Mouse (Mus musculus) heart, postnatal 0 days (tissue): ENCODE measurements around the gene Myo1g. TPM values are rescaled to one million over a fixed set of nuclear protein-coding genes. Genes with fewer than 3 reads are reported as not detected.
"Not testable (repeated sequence)": the region's sequence is repeated elsewhere in the genome, so short reads cannot be mapped to it uniquely, and the experiment has no call there.

Experiments
- ATAC-seq: fragments of 200-750 bp; cut with Nextera tagmentation; 2 replicates; pipeline ENCODE4 v1.8.0; 2017; ENCODE audit warnings: low read depth, moderate number of reproducible peaks, moderate library complexity; ENCODE audit not compliant: insufficient read depth
- DNase-seq: peaks from one replicate; pipeline ENCODE4 v3.0.0-alpha.2; 2016; ENCODE audit warnings: low spot score
- H3K27ac ChIP-seq: fragments of 300-500 bp; sonication (generic); 2 replicates; pipeline ENCODE4 v1.5.1; 2014; ENCODE audit warnings: low read depth, mild to moderate bottlenecking
- H3K27me3 ChIP-seq: fragments of 300-500 bp; sonication (generic); 2 replicates; pipeline ENCODE4 v1.6.1; 2014; ENCODE audit warnings: low read length, mixed read lengths; ENCODE audit not compliant: control insufficient read depth, insufficient read depth
- H3K36me3 ChIP-seq: fragments of 300-500 bp; sonication (generic); replicated peaks from 2 replicates; pipeline ENCODE4 v1.6.1; 2014; ENCODE audit warnings: low read length, mixed read lengths; ENCODE audit not compliant: control insufficient read depth, insufficient read depth
- H3K4me1 ChIP-seq: fragments of 300-500 bp; sonication (generic); 2 replicates; pipeline ENCODE4 v1.6.1; 2014; ENCODE audit warnings: antibody characterized with exemption; ENCODE audit not compliant: control insufficient read depth, insufficient read depth
- H3K4me2 ChIP-seq: fragments of 300-500 bp; sonication (generic); 2 replicates; pipeline ENCODE4 v1.6.1; 2014; ENCODE audit warnings: low read depth, mild to moderate bottlenecking, low read length, moderate library complexity
- H3K4me3 ChIP-seq: fragments of 300-500 bp; sonication (generic); 2 replicates; pipeline ENCODE4 v1.5.1; 2014; ENCODE audit warnings: low read depth, low read length
- H3K9ac ChIP-seq: fragments of 300-500 bp; sonication (generic); replicated peaks from 2 replicates; pipeline ENCODE4 v1.6.1; 2014; ENCODE audit warnings: low read depth, low read length, mixed read lengths
- H3K9me3 ChIP-seq: fragments of 300-500 bp; sonication (generic); replicated peaks from 2 replicates; pipeline ENCODE4 v1.6.1; 2016; ENCODE audit warnings: low read length; ENCODE audit not compliant: control insufficient read depth
- CTCF ChIP-seq: IDR thresholded peaks from 2 replicates; pipeline ENCODE4 v1.5.1; 2016; ENCODE audit warnings: antibody characterized with exemption, control low read depth, low read depth
- EP300 ChIP-seq: IDR thresholded peaks from 2 replicates; pipeline ENCODE4 v1.6.1; 2016; ENCODE audit warnings: antibody characterized with exemption, low read depth
- WGBS: fragments of 180-500 bp; shearing (Covaris S2); extraction: QIAGEN DNeasy Blood & Tissue Kit; methylation state at CpG from one replicate; pipeline ENCODE4 v1.1.7; 2014; 5-methylcytosine and 5-hydroxymethylcytosine counted together
- polyA plus RNA-seq: library from polyadenylated mRNA; unstranded; fragments of >200 nt; fragmentation: Nextera tagmentation; extraction: Ambion mirVana; gene quantifications from 2 replicates; pipeline ENCODE4 v1.2.1, GENCODE M21; 2015
- total RNA-seq: library from RNA; depleted of rRNA; stranded (reverse); fragments of >200 nt; gene quantifications from 2 replicates; pipeline ENCODE4 v1.2.3, GENCODE M21; 2014; ENCODE audit warnings: low replicate concordance

The Myo1g gene
- total and polyA plus RNA-seq, 2 experiments from 2014 or later, result 0.56 to 0.65 TPM

DNA sequence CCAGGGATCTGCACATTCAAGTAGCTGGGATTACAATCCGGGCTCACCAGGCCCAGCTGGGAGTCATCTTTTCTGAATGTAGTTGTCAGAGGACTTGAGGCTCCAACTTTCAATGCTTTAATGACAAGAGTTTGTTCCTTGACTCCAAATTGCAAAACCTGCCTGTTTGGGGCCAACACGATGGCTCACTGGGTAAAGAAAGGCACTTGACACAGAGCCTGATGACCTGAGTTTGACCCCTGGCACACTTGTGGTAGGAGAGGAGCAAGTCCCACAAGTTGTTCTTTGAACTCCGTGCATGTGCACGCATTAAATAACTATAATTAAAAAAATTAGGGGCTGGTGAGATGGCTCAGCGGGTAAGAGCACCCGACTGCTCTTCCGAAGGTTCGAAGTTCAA lies 9.2 kb upstream of the Myo1g start:
- no peak for ATAC-seq
- WGBS, result 80% methylated on average over 8 of the region's 8 CpGs
- H3K9me3 ChIP-seq, result no peaks in the 10 kb centered on the region
- DNase-seq, result no peak
- H3K4me1 ChIP-seq, result peaks cover 12% of the 10 kb centered on the region
- H3K4me2 ChIP-seq, result no peak overlapping the region
- peaks cover 15% of the 10 kb centered on the region for H3K36me3 ChIP-seq
- H3K9ac ChIP-seq, result no peak overlapping the region
- TF ChIP-seq EP300, result no peak
- H3K27ac ChIP-seq, result no peak overlapping the region
- no peaks in the 10 kb centered on the region for H3K27me3 ChIP-seq
- no peak overlapping the region for H3K4me3 ChIP-seq

DNA sequence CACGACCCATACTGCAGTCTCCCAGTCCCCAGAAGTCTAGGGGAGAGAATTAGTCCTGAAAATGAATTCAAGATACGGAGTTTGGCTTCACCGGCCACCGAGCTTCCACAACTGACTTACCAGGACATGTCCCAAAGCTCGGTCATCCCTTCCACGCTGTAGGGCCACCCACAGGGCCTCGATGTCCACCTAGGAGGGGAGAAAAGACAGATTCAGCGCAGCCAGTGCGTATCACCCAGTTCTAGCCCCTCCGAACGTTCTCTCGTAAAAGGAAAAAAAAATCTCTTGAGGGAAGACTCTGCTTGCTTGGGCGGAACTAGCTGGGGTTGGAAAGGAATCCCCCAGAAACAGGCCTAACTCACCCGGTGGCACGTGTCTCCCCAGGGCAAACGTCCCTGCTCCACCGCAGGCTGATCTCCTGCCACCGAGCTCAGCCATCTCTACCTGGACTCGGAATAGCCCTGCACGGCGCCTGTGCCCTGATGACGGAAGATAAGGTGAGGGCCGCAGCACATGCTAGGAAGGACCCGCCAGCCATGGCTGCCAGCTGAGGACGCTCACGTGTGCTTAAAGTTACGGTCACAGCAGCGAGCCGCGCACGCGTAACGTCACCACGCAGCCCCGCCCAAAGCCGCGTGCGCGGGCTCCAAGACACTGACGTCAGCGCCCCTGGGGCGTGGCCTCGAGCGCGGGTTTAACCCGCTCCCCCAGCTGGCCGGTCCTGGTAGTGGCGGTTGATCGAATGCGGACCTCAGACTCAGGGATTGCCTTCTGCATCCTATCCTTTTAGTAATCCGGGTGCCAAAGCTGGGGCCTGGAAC lies 7.6 kb upstream of the Myo1g start:
- H3K4me2 ChIP-seq, result peak overlapping the region; percentile 73
- peaks cover 12% of the 10 kb centered on the region for H3K4me1 ChIP-seq
- peaks cover 26% of the 10 kb centered on the region for H3K36me3 ChIP-seq
- H3K9ac ChIP-seq, result peak overlapping the region; percentile 67
- ATAC-seq (peak; percentile 98), DNase-seq (peak; percentile 97)
- peak overlapping the region; percentile 53 for H3K4me3 ChIP-seq
- TF ChIP-seq CTCF (peak; percentile 74), EP300 (no peak; the same call in none of the 2 replicates)
- under 1% methylated on average over 51 of the region's 51 CpGs for WGBS
- H3K27me3 ChIP-seq, result no peaks in the 10 kb centered on the region
- H3K9me3 ChIP-seq, result no peaks in the 10 kb centered on the region
- H3K27ac ChIP-seq, result peak overlapping the region; percentile 94

DNA sequence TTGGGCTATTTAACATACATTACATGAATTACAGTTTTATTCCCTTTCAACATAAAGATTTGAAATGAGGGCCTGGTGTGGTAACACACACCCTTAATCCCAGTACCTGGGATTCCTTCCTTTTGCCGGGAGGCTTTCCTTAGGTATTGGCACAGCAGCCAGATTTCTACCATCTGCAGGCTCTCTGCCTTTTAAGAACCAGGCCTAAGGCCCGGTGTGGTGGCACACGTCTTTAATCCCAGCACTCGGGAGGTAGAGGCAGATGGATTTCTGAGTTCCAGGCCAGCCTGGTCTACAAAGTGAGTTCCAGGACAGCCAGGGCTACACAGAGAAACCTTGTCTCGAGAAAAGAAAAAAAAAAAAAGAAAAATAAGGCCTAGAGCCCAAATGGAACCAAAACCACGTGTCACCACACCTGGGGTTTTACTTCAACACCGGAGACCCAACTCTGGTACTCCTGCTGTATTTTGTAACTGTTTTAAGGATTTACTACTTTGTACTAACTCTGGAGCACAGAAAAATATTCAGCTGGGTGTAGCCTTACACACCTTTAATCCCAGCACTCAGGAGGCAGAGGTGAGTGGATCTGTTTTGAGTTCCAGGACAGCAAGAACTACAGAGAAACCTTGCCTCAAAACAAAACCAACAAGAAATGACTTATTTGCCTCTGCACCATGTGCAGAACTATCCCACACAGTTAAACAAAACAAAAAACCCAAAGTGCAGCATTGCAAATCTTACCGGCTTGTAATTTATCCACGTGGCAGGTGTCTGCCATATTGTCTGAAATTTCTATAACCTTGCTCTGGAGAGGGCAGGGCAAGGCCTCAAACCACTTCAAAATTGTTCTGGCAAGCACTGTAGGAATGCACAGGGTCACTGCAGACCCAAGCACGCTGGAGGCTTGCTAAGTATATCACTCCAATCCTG lies 6.8 kb upstream of the Myo1g start:
- ATAC-seq (peak; percentile 64), DNase-seq (no peak)
- Histone ChIP-seq H3K9me3 (no peaks in the 10 kb centered on the region), H3K36me3 (peaks cover 26% of the 10 kb centered on the region), H3K9ac (peak overlapping the region; percentile 67), H3K27ac (peak overlapping the region; percentile 94), H3K4me3 (peak overlapping the region; percentile 53), H3K4me1 (peaks cover 12% of the 10 kb centered on the region), H3K4me2 (peak overlapping the region; percentile 73), H3K27me3 (no peaks in the 10 kb centered on the region)
- TF ChIP-seq CTCF, result no peak
- no peak for TF ChIP-seq EP300
- WGBS, result 11% methylated on average over 10 of the region's 10 CpGs

DNA sequence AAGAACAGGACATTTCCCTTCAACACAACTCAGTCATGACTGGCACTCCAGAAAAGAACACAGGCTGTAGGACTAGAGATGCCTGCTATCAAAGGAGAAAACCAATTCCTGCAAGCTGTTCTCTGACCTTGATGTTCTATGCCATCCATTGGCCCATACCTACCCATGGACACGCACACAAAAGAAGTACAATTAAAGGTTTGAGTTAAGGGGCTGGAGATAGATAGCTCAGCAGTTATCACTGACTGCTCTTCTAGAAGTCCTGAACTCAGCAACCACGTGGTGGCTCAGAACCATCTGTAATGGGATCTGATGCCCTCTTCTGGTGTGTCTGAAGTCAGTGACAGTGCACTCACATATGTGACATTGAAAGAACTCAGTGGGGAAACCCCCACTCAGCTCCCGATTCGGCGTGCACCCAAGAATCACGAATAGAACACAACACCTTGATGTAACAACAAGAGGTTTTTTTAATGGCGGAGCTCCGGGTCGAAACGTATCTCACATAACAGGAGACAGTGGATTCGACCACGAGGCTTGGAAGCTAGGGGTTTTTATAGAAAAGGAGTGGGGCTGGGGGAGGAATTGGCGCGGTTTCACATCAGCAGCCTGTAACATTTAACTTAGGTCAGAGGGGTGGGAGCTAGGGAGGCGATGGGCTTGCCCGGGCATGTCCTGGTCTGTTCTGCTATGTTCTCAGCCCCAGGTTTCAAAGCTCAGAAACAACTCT lies 5.9 kb upstream of the Myo1g start:
- not testable (repeated sequence) for H3K27me3 ChIP-seq, H3K9ac ChIP-seq, ATAC-seq, H3K27ac ChIP-seq, DNase-seq, H3K9me3 ChIP-seq
- peak overlapping the region; percentile 53 for H3K4me3 ChIP-seq
- H3K4me2 ChIP-seq, result peak overlapping the region; percentile 73
- 48% methylated on average over 11 of the region's 16 CpGs for WGBS
- peaks cover 12% of the 10 kb centered on the region for H3K4me1 ChIP-seq
- H3K36me3 ChIP-seq, result peaks cover 26% of the 10 kb centered on the region

DNA sequence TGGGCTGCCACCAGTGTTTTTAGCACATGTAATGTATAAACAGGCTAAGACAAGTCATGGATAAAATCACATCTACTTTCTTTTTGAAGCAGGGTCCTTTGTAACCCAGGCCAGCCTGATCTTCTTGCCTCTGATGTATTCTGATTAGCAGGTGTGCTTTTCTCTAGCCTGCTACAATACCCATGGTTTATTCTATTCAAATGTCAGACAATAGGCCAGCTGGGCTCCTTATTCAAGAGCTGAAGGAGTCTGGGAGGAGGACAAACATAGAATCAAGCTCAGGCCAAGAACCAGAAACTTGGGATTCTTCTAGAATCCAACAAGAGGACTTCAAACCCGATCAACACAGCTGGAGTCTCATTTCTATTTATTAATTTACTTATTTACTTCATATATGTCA lies 4.5 kb upstream of the Myo1g start:
- ATAC-seq, result no peak
- 90% methylated on average over 1 of the region's 1 CpGs for WGBS
- Histone ChIP-seq H3K9ac (no peak overlapping the region), H3K27ac (no peak overlapping the region), H3K27me3 (no peaks in the 10 kb centered on the region), H3K4me2 (no peak overlapping the region), H3K4me3 (no peak overlapping the region), H3K4me1 (peaks cover 12% of the 10 kb centered on the region), H3K9me3 (no peaks in the 10 kb centered on the region), H3K36me3 (peaks cover 26% of the 10 kb centered on the region)
- DNase-seq, result no peak
- no peak for TF ChIP-seq CTCF
- TF ChIP-seq EP300, result no peak
